Mouse (Mus musculus) lung, embryonic 14.5 days (tissue): ENCODE measurements around the gene Col11a1. TPM values are rescaled to one million over a fixed set of nuclear protein-coding genes. Genes with fewer than 3 reads are reported as not detected.
A peak's percentile ranks its signal among the peaks of the same experiment; 100 is the strongest.

ENCODE experiments used
- ATAC-seq: fragments of 200-750 bp; cut with Nextera tagmentation; 2 replicates; pipeline ENCODE4 v1.8.0; 2017; ENCODE audit warnings: mild to moderate bottlenecking, moderate TSS enrichment, moderate library complexity; ENCODE audit not compliant: insufficient read depth
- DNase-seq: peaks from one replicate; pipeline ENCODE4 v3.0.0-alpha.2; 2015
- H3K27ac ChIP-seq: fragments of 300-500 bp; sonication (generic); 2 replicates; pipeline ENCODE4 v1.5.1; 2014; ENCODE audit warnings: low read depth, mild to moderate bottlenecking, moderate library complexity
- H3K27me3 ChIP-seq: fragments of 300-500 bp; sonication (generic); 2 replicates; pipeline ENCODE4 v1.6.1; 2014; ENCODE audit warnings: low read length, control low read depth; ENCODE audit not compliant: insufficient read depth
- H3K36me3 ChIP-seq: fragments of 300-500 bp; sonication (generic); 2 replicates; pipeline ENCODE4 v1.6.1; 2014; ENCODE audit warnings: control low read depth; ENCODE audit not compliant: insufficient read depth
- H3K4me1 ChIP-seq: fragments of 300-500 bp; sonication (generic); 2 replicates; pipeline ENCODE4 v1.6.1; 2014; ENCODE audit warnings: antibody characterized with exemption, control low read depth; ENCODE audit not compliant: insufficient read depth
- H3K4me2 ChIP-seq: fragments of 300-500 bp; sonication (generic); 2 replicates; pipeline ENCODE4 v1.6.1; 2014; ENCODE audit warnings: mild to moderate bottlenecking
- H3K4me3 ChIP-seq: fragments of 300-500 bp; sonication (generic); 2 replicates; pipeline ENCODE4 v1.5.1; 2014; ENCODE audit warnings: low read depth, low read length
- H3K9ac ChIP-seq: fragments of 300-500 bp; sonication (generic); 2 replicates; pipeline ENCODE4 v1.6.1; 2014
- H3K9me3 ChIP-seq: fragments of 300-500 bp; sonication (generic); 2 replicates; pipeline ENCODE4 v1.6.1; 2016; ENCODE audit warnings: low read depth, low read length, control low read depth
- CTCF ChIP-seq: IDR thresholded peaks from 2 replicates; pipeline ENCODE4 v1.5.1; 2016; ENCODE audit warnings: antibody characterized with exemption, low read depth
- WGBS: fragments of 180-500 bp; shearing (Covaris S2); extraction: QIAGEN DNeasy Blood & Tissue Kit; methylation state at CpG from one replicate; pipeline ENCODE4 v1.1.7; 2014; 5-methylcytosine and 5-hydroxymethylcytosine counted together
- polyA plus RNA-seq: library from polyadenylated mRNA; unstranded; fragments of >200 nt; fragmentation: Nextera tagmentation; extraction: Ambion mirVana; gene quantifications from 2 replicates; pipeline ENCODE4 v1.2.1, GENCODE M21; 2014

Gene Col11a1
- polyA plus RNA-seq, 1 experiment from 2014 or later: 12.4 TPM

GRCm38 (mm10) chr3:114065123-114065522 is 34.8 kb downstream of the Col11a1 start:
- Histone ChIP-seq H3K9ac (no peak overlapping the region), H3K4me3 (no peak overlapping the region), H3K4me1 (no peaks in the 10 kb centered on the region), H3K27me3 (no peaks in the 10 kb centered on the region), H3K9me3 (no peaks in the 10 kb centered on the region), H3K27ac (no peak overlapping the region), H3K36me3 (no peaks in the 10 kb centered on the region), H3K4me2 (no peak overlapping the region)
- 66% methylated on average over 4 of the region's 4 CpGs for WGBS
- no peak for ATAC-seq
- no peak for TF ChIP-seq CTCF
- no peak for DNase-seq

- H3K4me1 ChIP-seq: no peaks in the 10 kb centered on the region
- WGBS: 47% methylated on average over 4 of the region's 4 CpGs
- H3K27me3 ChIP-seq: no peaks in the 10 kb centered on the region
- no peak overlapping the region for H3K9ac ChIP-seq
- H3K9me3 ChIP-seq: no peaks in the 10 kb centered on the region
- H3K27ac ChIP-seq: no peak overlapping the region
- H3K4me3 ChIP-seq: no peak overlapping the region
- ATAC-seq: no peak
- TF ChIP-seq CTCF: no peak
- peak; percentile 1 for DNase-seq
- H3K4me2 ChIP-seq: no peak overlapping the region
- H3K36me3 ChIP-seq: no peaks in the 10 kb centered on the region
These were observed 35.2 kb downstream of the Col11a1 start for GRCm38 (mm10) chr3:114065587-114065986.

GRCm38 (mm10) chr3:114099335-114099734 is 69.0 kb downstream of the Col11a1 start:
- no peak for DNase-seq
- no peak overlapping the region for H3K4me3 ChIP-seq
- no peaks in the 10 kb centered on the region for H3K9me3 ChIP-seq
- H3K9ac ChIP-seq: no peak overlapping the region
- no peak overlapping the region for H3K27ac ChIP-seq
- no peak overlapping the region for H3K4me2 ChIP-seq
- ATAC-seq: no peak
- H3K27me3 ChIP-seq: no peaks in the 10 kb centered on the region
- no peaks in the 10 kb centered on the region for H3K4me1 ChIP-seq
- WGBS: 68% methylated on average over 7 of the region's 7 CpGs
- no peaks in the 10 kb centered on the region for H3K36me3 ChIP-seq
- no peak for TF ChIP-seq CTCF

- Histone ChIP-seq H3K36me3 (no peaks in the 10 kb centered on the region), H3K4me2 (no peak overlapping the region), H3K4me1 (no peaks in the 10 kb centered on the region), H3K27ac (no peak overlapping the region), H3K9me3 (no peaks in the 10 kb centered on the region), H3K9ac (no peak overlapping the region), H3K27me3 (no peaks in the 10 kb centered on the region), H3K4me3 (no peak overlapping the region)
- DNase-seq (peak; percentile 64), ATAC-seq (no peak)
- peak; percentile 56 for TF ChIP-seq CTCF
- WGBS: 27% methylated on average over 7 of the region's 7 CpGs
These were observed 76.8 kb downstream of the Col11a1 start for GRCm38 (mm10) chr3:114107099-114107498.

GRCm38 (mm10) chr3:114147140-114147539 is 116.8 kb downstream of the Col11a1 start:
- 18% methylated on average over 3 of the region's 3 CpGs for WGBS
- Histone ChIP-seq H3K27me3 (no peaks in the 10 kb centered on the region), H3K36me3 (no peaks in the 10 kb centered on the region), H3K9me3 (no peaks in the 10 kb centered on the region), H3K9ac (no peak overlapping the region), H3K4me1 (no peaks in the 10 kb centered on the region), H3K4me2 (no peak overlapping the region), H3K27ac (no peak overlapping the region), H3K4me3 (no peak overlapping the region)
- TF ChIP-seq CTCF: peak; percentile 58
- DNase-seq: peak; percentile 34
- ATAC-seq: no peak

GRCm38 (mm10) chr3:114197964-114198750 is 167.8 kb downstream of the Col11a1 start:
- DNase-seq: peak; percentile 70
- 68% methylated on average over 6 of the region's 6 CpGs for WGBS

GRCm38 (mm10) chr3:114212255-114212654 is 181.9 kb downstream of the Col11a1 start:
- Histone ChIP-seq H3K27ac (no peak overlapping the region), H3K36me3 (no peaks in the 10 kb centered on the region), H3K9me3 (no peaks in the 10 kb centered on the region), H3K4me2 (no peak overlapping the region), H3K4me1 (no peaks in the 10 kb centered on the region), H3K9ac (no peak overlapping the region), H3K27me3 (no peaks in the 10 kb centered on the region), H3K4me3 (no peak overlapping the region)
- DNase-seq (no peak), ATAC-seq (no peak)
- WGBS: 85% methylated on average over 4 of the region's 4 CpGs
- TF ChIP-seq CTCF: no peak

More at GRCm38 (mm10) chr3:114197964-114198750, 167.8 kb downstream of the Col11a1 start:
- H3K27ac ChIP-seq: 0 out of 2 replicates have a peak overlapping the region, but pooled peaks have one; percentile 24
- no peak overlapping the region for H3K4me2 ChIP-seq
- no peak overlapping the region for H3K4me3 ChIP-seq
- H3K9me3 ChIP-seq: no peaks in the 10 kb centered on the region
- ATAC-seq: peak; percentile 95
- no peak overlapping the region for H3K9ac ChIP-seq
- H3K36me3 ChIP-seq: no peaks in the 10 kb centered on the region
- no peak for TF ChIP-seq CTCF
- H3K4me1 ChIP-seq: no peaks in the 10 kb centered on the region
- no peaks in the 10 kb centered on the region for H3K27me3 ChIP-seq
